Mouse (Mus musculus): ENCODE data around the gene Lhfpl2.

GRCm38 (mm10) chr13:94242897-94243296 is 185.3 kb downstream of the Lhfpl2 start:
- TF ChIP-seq CTCF (IDR thresholded peaks at IDR 0.05; ENCODE audit: control insufficient read depth, insufficient read depth, insufficient replicate concordance, low read depth, low read length) (no peak), POLR2A (IDR thresholded peaks at IDR 0.05; ENCODE audit: control insufficient read depth, low read depth, low read length) (no peak)

Measured in testis, adult 2 months (tissue).